In the genomic region with DNA sequence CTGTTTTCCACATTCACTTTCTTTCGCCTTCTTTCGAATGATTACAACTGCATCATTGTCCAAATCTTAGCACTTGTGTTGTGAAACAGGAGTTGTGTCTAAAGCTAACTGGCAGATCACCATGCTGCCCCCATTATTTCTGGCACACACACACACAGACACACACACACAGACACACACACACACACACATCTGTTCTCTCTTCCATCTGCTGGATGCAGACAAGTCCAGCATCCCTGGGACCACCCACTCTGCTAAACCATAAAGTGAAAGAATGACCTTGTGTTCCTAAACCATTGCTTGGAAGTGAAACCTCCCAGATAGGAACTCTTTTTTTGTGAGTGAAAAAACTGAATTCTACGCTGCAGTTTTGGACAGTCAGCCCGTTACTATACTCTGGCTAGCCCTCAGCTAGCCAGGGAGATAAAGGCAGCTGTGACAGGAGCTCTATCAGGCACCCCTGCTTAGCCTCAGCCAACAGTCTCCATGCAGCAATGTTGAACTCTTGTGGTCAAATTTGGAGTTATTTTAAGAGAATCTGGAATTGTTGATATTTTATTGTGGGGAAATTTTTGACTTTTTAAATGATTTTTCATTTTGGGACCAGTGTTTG, we compare ENCODE assay signal across 23 mouse cellular contexts. TPM values are rescaled to one million over a fixed set of nuclear protein-coding genes. Genes with fewer than 3 reads are reported as not detected.
DNase-seq lines count a peak whose midpoint lies in the region; ATAC-seq and TF ChIP-seq lines count a peak whose summit lies in the region.
"Had no signal": no experiment of that assay in that cellular context is flagged by ENCODE, and none has a peak within 500 bp of the region (broad histone marks: within the 10 kb centered on the region; RNA-seq: fewer than 3 reads in every experiment).

No protein-coding gene starts in this region.

- H3K27me3 ChIP-seq in forebrain, postnatal 0 days (ENCODE audit: insufficient read depth, low read length): no peaks in the 10 kb centered on the region
- no peaks in the 10 kb centered on the region for H3K27me3 ChIP-seq in forebrain, embryonic 14.5 days (replicated peaks; ENCODE audit: control insufficient read depth, insufficient read depth, low read length)
- H3K27me3 ChIP-seq in lung, embryonic 16.5 days (ENCODE audit: control insufficient read depth, insufficient read depth, low read depth, low read length): no peaks in the 10 kb centered on the region
- no peaks in the 10 kb centered on the region for H3K27me3 ChIP-seq in midbrain, postnatal 0 days (ENCODE audit: insufficient read depth, low read length)
- H3K27me3 ChIP-seq in midbrain, embryonic 11.5 days (ENCODE audit: control insufficient read depth, insufficient read depth, low read length): no peaks in the 10 kb centered on the region
- H3K27me3 ChIP-seq: forebrain, embryonic 13.5 days; heart, embryonic 12.5 days; heart, embryonic 15.5 days had no signal

- 52% methylated on average over 4 of the region's 4 CpGs for WGBS in forebrain, postnatal 0 days
- 74% methylated on average over 4 of the region's 4 CpGs for WGBS in forebrain, embryonic 14.5 days
- WGBS in lung, embryonic 16.5 days: 53% methylated on average over 4 of the region's 4 CpGs
- 62% methylated on average over 4 of the region's 4 CpGs for WGBS in lung, adult 2 months
- WGBS in midbrain, postnatal 0 days: 69% methylated on average over 4 of the region's 4 CpGs
- WGBS in midbrain, embryonic 11.5 days: 87% methylated on average over 4 of the region's 4 CpGs

- no peaks in the 10 kb centered on the region for H3K9me3 ChIP-seq in forebrain, postnatal 0 days (ENCODE audit: low read length)
- no peaks in the 10 kb centered on the region for H3K9me3 ChIP-seq in forebrain, embryonic 14.5 days (replicated peaks; ENCODE audit: control insufficient read depth, low read length)
- H3K9me3 ChIP-seq in lung, embryonic 16.5 days (ENCODE audit: control insufficient read depth, low read length): no peaks in the 10 kb centered on the region
- no peaks in the 10 kb centered on the region for H3K9me3 ChIP-seq in midbrain, postnatal 0 days (ENCODE audit: low read length)
- H3K9me3 ChIP-seq in midbrain, embryonic 11.5 days (ENCODE audit: control insufficient read depth, low read length): no peaks in the 10 kb centered on the region
- H3K9me3 ChIP-seq: forebrain, embryonic 10.5 days; forebrain, embryonic 13.5 days; heart, embryonic 12.5 days; heart, embryonic 15.5 days had no signal

- no peak for TF ChIP-seq POLR2A in lung, adult 2 months (IDR thresholded peaks at IDR 0.05; ENCODE audit: borderline replicate concordance, extremely low read depth, low read depth, low read length)

- H3K4me3 ChIP-seq in forebrain, postnatal 0 days (ENCODE audit: low read depth, low read length): no peak overlapping the region
- no peak overlapping the region for H3K4me3 ChIP-seq in forebrain, embryonic 14.5 days (ENCODE audit: low read depth, low read length)
- no peak overlapping the region for H3K4me3 ChIP-seq in layer of hippocampus, adult 2 months
- H3K4me3 ChIP-seq in lung, embryonic 16.5 days (ENCODE audit: low read length): no peak overlapping the region
- H3K4me3 ChIP-seq in lung, adult 2 months (replicated peaks; ENCODE audit: extremely low read depth, low read depth, low read length): no peak overlapping the region
- H3K4me3 ChIP-seq in midbrain, postnatal 0 days (ENCODE audit: low read depth, low read length): no peak overlapping the region
- H3K4me3 ChIP-seq in midbrain, embryonic 11.5 days (ENCODE audit: low read depth, low read length): no peak overlapping the region
- H3K4me3 ChIP-seq: forebrain, embryonic 10.5 days; forebrain, embryonic 13.5 days; heart, embryonic 12.5 days; heart, embryonic 15.5 days had no signal

- H3K4me2 ChIP-seq in forebrain, postnatal 0 days (ENCODE audit: low read depth): no peak overlapping the region
- no peak overlapping the region for H3K4me2 ChIP-seq in forebrain, embryonic 14.5 days (ENCODE audit: low read length)
- no peak overlapping the region for H3K4me2 ChIP-seq in lung, embryonic 16.5 days (ENCODE audit: low read depth, low read length)
- no peak overlapping the region for H3K4me2 ChIP-seq in midbrain, postnatal 0 days (ENCODE audit: low read depth, low read length, poor library complexity, severe bottlenecking)
- H3K4me2 ChIP-seq in midbrain, embryonic 11.5 days: no peak overlapping the region
- H3K4me2 ChIP-seq: forebrain, embryonic 13.5 days; heart, embryonic 12.5 days; heart, embryonic 15.5 days; hindbrain, embryonic 14.5 days had no signal

- no peak for ATAC-seq in forebrain, postnatal 0 days
- no peak for ATAC-seq in forebrain, embryonic 14.5 days
- peak; percentile 74; the same call in 1 of the 2 replicates for ATAC-seq in lung, embryonic 16.5 days (ENCODE audit: low read depth)
- ATAC-seq in midbrain, postnatal 0 days (ENCODE audit: low FRiP score): no peak
- ATAC-seq in midbrain, embryonic 11.5 days (ENCODE audit: low FRiP score): no peak
- ATAC-seq: forebrain, embryonic 13.5 days; Patski had no signal

- H3K9ac ChIP-seq in forebrain, postnatal 0 days: no peak overlapping the region
- H3K9ac ChIP-seq in forebrain, embryonic 14.5 days (ENCODE audit: low read length): no peak overlapping the region
- no peak overlapping the region for H3K9ac ChIP-seq in lung, embryonic 16.5 days (ENCODE audit: low read length)
- H3K9ac ChIP-seq in midbrain, postnatal 0 days (replicated peaks; ENCODE audit: low read length, poor library complexity, severe bottlenecking): no peak overlapping the region
- H3K9ac ChIP-seq in midbrain, embryonic 11.5 days (ENCODE audit: low read length): no peak overlapping the region
- H3K9ac ChIP-seq: forebrain, embryonic 13.5 days; heart, embryonic 12.5 days; heart, embryonic 15.5 days; hindbrain, embryonic 14.5 days had no signal

- H3K36me3 ChIP-seq in forebrain, postnatal 0 days (ENCODE audit: insufficient read depth): no peaks in the 10 kb centered on the region
- no peaks in the 10 kb centered on the region for H3K36me3 ChIP-seq in forebrain, embryonic 14.5 days (ENCODE audit: control insufficient read depth, insufficient read depth, low read length)
- no peaks in the 10 kb centered on the region for H3K36me3 ChIP-seq in lung, embryonic 16.5 days (ENCODE audit: control insufficient read depth, insufficient read depth, low read length)
- no peaks in the 10 kb centered on the region for H3K36me3 ChIP-seq in midbrain, postnatal 0 days (ENCODE audit: insufficient read depth, low read length)
- no peaks in the 10 kb centered on the region for H3K36me3 ChIP-seq in midbrain, embryonic 11.5 days (ENCODE audit: control insufficient read depth, insufficient read depth, low read length)
- H3K36me3 ChIP-seq: forebrain, embryonic 10.5 days; heart, embryonic 12.5 days; heart, embryonic 15.5 days had no signal

- no peaks in the 10 kb centered on the region for H3K4me1 ChIP-seq in forebrain, postnatal 0 days (ENCODE audit: insufficient read depth)
- H3K4me1 ChIP-seq in forebrain, embryonic 14.5 days (ENCODE audit: control insufficient read depth, insufficient read depth, low read length): no peaks in the 10 kb centered on the region
- H3K4me1 ChIP-seq in lung, embryonic 16.5 days (replicated peaks; ENCODE audit: control insufficient read depth, insufficient read depth, low read length): no peaks in the 10 kb centered on the region
- H3K4me1 ChIP-seq in lung, adult 2 months (ENCODE audit: control insufficient read depth, insufficient read depth, low read length): no peaks in the 10 kb centered on the region
- no peaks in the 10 kb centered on the region for H3K4me1 ChIP-seq in midbrain, postnatal 0 days (ENCODE audit: insufficient read depth, low read length)
- peaks cover 10% of the 10 kb centered on the region for H3K4me1 ChIP-seq in midbrain, embryonic 11.5 days (ENCODE audit: control insufficient read depth, insufficient read depth, low read length)
- H3K4me1 ChIP-seq: heart, embryonic 15.5 days had no signal

- peak overlapping the region; percentile 30; the same call in 1 of the 2 replicates for H3K27ac ChIP-seq in forebrain, postnatal 0 days (ENCODE audit: low read depth, low read length)
- H3K27ac ChIP-seq in forebrain, embryonic 14.5 days (ENCODE audit: low read depth, low read length): no peak overlapping the region
- H3K27ac ChIP-seq in layer of hippocampus, adult 2 months: no peak overlapping the region
- no peak overlapping the region for H3K27ac ChIP-seq in lung, embryonic 16.5 days (ENCODE audit: low read length)
- H3K27ac ChIP-seq in midbrain, postnatal 0 days (ENCODE audit: low read depth, low read length): no peak overlapping the region
- no peak overlapping the region for H3K27ac ChIP-seq in midbrain, embryonic 11.5 days (ENCODE audit: low read depth, low read length)
- H3K27ac ChIP-seq: forebrain, embryonic 10.5 days; forebrain, embryonic 13.5 days; heart, embryonic 15.5 days; hindbrain, embryonic 14.5 days had no signal

- DNase-seq in forebrain, postnatal 0 days: no peak
- DNase-seq in forebrain, embryonic 14.5 days (ENCODE audit: low spot score): no peak
- DNase-seq in layer of hippocampus, adult 2 months (ENCODE audit: low spot score in 2 of 2): no peak
- DNase-seq in layer of hippocampus, postnatal 36 days: no peak
- no peak for DNase-seq in lung, adult 2 months
- DNase-seq in midbrain, postnatal 0 days (ENCODE audit: low spot score): peak; percentile 26
- DNase-seq in midbrain, embryonic 11.5 days (ENCODE audit: low spot score, missing footprints): no peak
- DNase-seq: adrenal gland, postnatal 10 days; adrenal gland, postnatal 36 days; cerebellum, adult 18-20 months; cerebellum, adult 9-10 months; cerebellum, postnatal 14 days; gastrocnemius, postnatal 25 days; heart, adult 18-20 months; heart, postnatal 10 days; heart, postnatal 36 days had no signal

- no peak for TF ChIP-seq CTCF in forebrain, postnatal 0 days (IDR thresholded peaks at IDR 0.05; ENCODE audit: low read depth)
- TF ChIP-seq CTCF in layer of hippocampus, adult 2 months (conservative IDR thresholded peaks at IDR 0.05): 0 out of 2 replicates have a peak, but pooled peaks have one; percentile 11
- TF ChIP-seq CTCF in lung, adult 2 months (IDR thresholded peaks at IDR 0.05; ENCODE audit: insufficient read depth, low read length): no peak
- TF ChIP-seq CTCF in midbrain, postnatal 0 days (IDR thresholded peaks at IDR 0.05): no peak

RNA-seq across cellular contexts. Expression of a gene that starts 18.0 kb away (rescaled TPM):
- total RNA-seq in forebrain, postnatal 0 days (2014; rRNA removed): 51.2 and 58.9 TPM in 2 replicates
- 8.2 and 11.1 TPM in 2 replicates for polyA plus RNA-seq in forebrain, postnatal 0 days (2015; fragmentation: Nextera tagmentation; extraction: Ambion mirVana)
- polyA plus RNA-seq in forebrain, embryonic 14.5 days (2014; fragmentation: Nextera tagmentation; extraction: Ambion mirVana): 7.9 and 11.6 TPM in 2 replicates
- 10 to 100 TPM; 81.2 to 87.4 TPM for total RNA-seq in layer of hippocampus, adult 2 months (2021)
- 10 to 100 TPM; 88.3 to 98.4 TPM for total RNA-seq in layer of hippocampus, postnatal 36 days (2021)
- polyA plus RNA-seq in lung, embryonic 16.5 days (2015; fragmentation: Nextera tagmentation; extraction: Ambion mirVana): 0.70 and 0.75 TPM in 2 replicates
- polyA plus RNA-seq in lung, adult 2 months (2012; rRNA removed): 1.1 and 1.5 TPM in 2 replicates
- total RNA-seq in midbrain, postnatal 0 days (2014; rRNA removed): 47.6 and 48.0 TPM in 2 replicates
- polyA plus RNA-seq in midbrain, postnatal 0 days (2015; fragmentation: Nextera tagmentation; extraction: Ambion mirVana): 6.6 and 7.9 TPM in 2 replicates
- polyA plus RNA-seq in midbrain, embryonic 11.5 days (2014; fragmentation: Nextera tagmentation; extraction: Ambion mirVana): 2.4 TPM in 2 replicates
- polyA plus RNA-seq: Patski had no signal
